ENCODE assay signal across 29 mouse cellular contexts in genomic region chr9:70491176-70491575, GRCm38 (mm10). TPM values are rescaled to one million over a fixed set of nuclear protein-coding genes. Genes with fewer than 3 reads are reported as not detected.
DNase-seq lines count a peak whose midpoint lies in the region; ATAC-seq and TF ChIP-seq lines count a peak whose summit lies in the region.
"Had no signal": no experiment of that assay in that cellular context is flagged by ENCODE, and none has a peak within 500 bp of the region (broad histone marks: within the 10 kb centered on the region; RNA-seq: fewer than 3 reads in every experiment).

No protein-coding gene starts in this region.

- no peak overlapping the region for H3K4me3 ChIP-seq in heart, adult 2 months
- H3K4me3 ChIP-seq in brown adipose tissue, adult 24 weeks (ENCODE audit: insufficient read depth, low read depth, low read length), result no peak overlapping the region
- H3K4me3 ChIP-seq in forebrain, embryonic 13.5 days, result no peak overlapping the region
- no peak overlapping the region for H3K4me3 ChIP-seq in intestine, postnatal 0 days (ENCODE audit: low read depth, low read length)
- H3K4me3 ChIP-seq: embryonic facial prominence, embryonic 13.5 days; embryonic facial prominence, embryonic 15.5 days; erythroblast, embryonic 14.5 days; forebrain, embryonic 10.5 days; forebrain, embryonic 12.5 days; forebrain, embryonic 15.5 days had no signal

- peak; percentile 48 for DNase-seq in heart, adult 11 months
- no peak for DNase-seq in heart, adult 2 months
- DNase-seq in ES-CJ7 (ENCODE audit: low read depth, low spot score) (peak; percentile 56), R1 (ENCODE audit: low read depth, low spot score) (peak; percentile 66)
- DNase-seq in c-Kit-positive CD71-positive TER-119-positive erythroid progenitor cells, embryonic 14.5 days (ENCODE audit: low spot score), result no peak
- DNase-seq: adrenal gland, adult 2 months; adrenal gland, postnatal 10 days; adrenal gland, postnatal 25 days; B cell, adult 2 months; cerebellum, adult 11 months; cerebellum, adult 18-20 months; cerebellum, adult 8-10 months; cerebellum, adult 9-11 months; cerebellum, postnatal 14 days; cerebellum, postnatal 36 days; embryo, embryonic 11 days; forebrain, postnatal 0 days had no signal

- peaks cover 3% of the 10 kb centered on the region for H3K79me2 ChIP-seq in heart, adult 2 months (replicated peaks; ENCODE audit: control insufficient read depth, insufficient read depth, low read length)

- no peak overlapping the region for H3K4me2 ChIP-seq in forebrain, embryonic 13.5 days
- H3K4me2 ChIP-seq in intestine, postnatal 0 days (replicated peaks; ENCODE audit: low read depth), result no peak overlapping the region
- H3K4me2 ChIP-seq: embryonic facial prominence, embryonic 13.5 days; embryonic facial prominence, embryonic 15.5 days; forebrain, embryonic 12.5 days; forebrain, embryonic 15.5 days had no signal

- no peak for TF ChIP-seq CTCF in heart, adult 2 months (IDR thresholded peaks at IDR 0.05)
- no peak for TF ChIP-seq CTCF in intestine, postnatal 0 days (IDR thresholded peaks at IDR 0.05; ENCODE audit: low read depth)

- no peak overlapping the region for H3K27ac ChIP-seq in heart, adult 2 months
- H3K27ac ChIP-seq in brown adipose tissue, adult 24 weeks (replicated peaks; ENCODE audit: low read depth, low read length), result peak overlapping the region; percentile 31; the same call in 1 of the 2 replicates
- no peak overlapping the region for H3K27ac ChIP-seq in forebrain, embryonic 13.5 days
- no peak overlapping the region for H3K27ac ChIP-seq in intestine, postnatal 0 days (ENCODE audit: low read depth, low read length)
- H3K27ac ChIP-seq: embryonic facial prominence, embryonic 13.5 days; embryonic facial prominence, embryonic 15.5 days; forebrain, embryonic 10.5 days; forebrain, embryonic 12.5 days; forebrain, embryonic 15.5 days had no signal

- TF ChIP-seq POLR2A in heart, adult 2 months (IDR thresholded peaks at IDR 0.05; ENCODE audit: insufficient read depth, low read depth, low read length), result no peak

- intact Hi-C loops in heart, adult 2 months (cut with DNase I), result no loop called here

- no peaks in the 10 kb centered on the region for H3K9me3 ChIP-seq in forebrain, embryonic 13.5 days (replicated peaks)
- H3K9me3 ChIP-seq in intestine, postnatal 0 days (ENCODE audit: control insufficient read depth), result no peaks in the 10 kb centered on the region
- H3K9me3 ChIP-seq: embryonic facial prominence, embryonic 13.5 days; embryonic facial prominence, embryonic 15.5 days; forebrain, embryonic 10.5 days; forebrain, embryonic 12.5 days; forebrain, embryonic 15.5 days; G1E had no signal

- 61% methylated on average over 1 of the region's 1 CpGs for WGBS in heart, adult 2 months
- 93% methylated on average over 1 of the region's 1 CpGs for WGBS in forebrain, embryonic 13.5 days
- 81% methylated on average over 1 of the region's 1 CpGs for WGBS in intestine, postnatal 0 days

- ATAC-seq in forebrain, embryonic 13.5 days, result no peak
- ATAC-seq in intestine, postnatal 0 days, result no peak
- ATAC-seq: CD4-positive, CD25-positive, alpha-beta regulatory T cell, adult 4 months; forebrain, embryonic 15.5 days; forebrain, postnatal 0 days had no signal

- H3K4me1 ChIP-seq in heart, adult 2 months (ENCODE audit: control insufficient read depth, insufficient read depth, low read length), result no peaks in the 10 kb centered on the region; the same call in 1 of the 2 replicates
- peaks cover 4% of the 10 kb centered on the region; the same call in 1 of the 2 replicates for H3K4me1 ChIP-seq in brown adipose tissue, adult 24 weeks (ENCODE audit: control insufficient read depth, insufficient read depth, insufficient read length, low read length)
- H3K4me1 ChIP-seq in forebrain, embryonic 13.5 days, result no peaks in the 10 kb centered on the region
- H3K4me1 ChIP-seq in intestine, postnatal 0 days (replicated peaks; ENCODE audit: control insufficient read depth, insufficient read depth, low read length), result no peaks in the 10 kb centered on the region
- H3K4me1 ChIP-seq: embryonic facial prominence, embryonic 15.5 days; forebrain, embryonic 10.5 days; forebrain, embryonic 12.5 days; forebrain, embryonic 15.5 days had no signal

- no peak overlapping the region for H3K9ac ChIP-seq in heart, adult 2 months (ENCODE audit: low read depth, low read length)
- no peak overlapping the region for H3K9ac ChIP-seq in forebrain, embryonic 13.5 days
- no peak overlapping the region for H3K9ac ChIP-seq in intestine, postnatal 0 days (ENCODE audit: low read depth, low read length)
- H3K9ac ChIP-seq: embryonic facial prominence, embryonic 13.5 days; embryonic facial prominence, embryonic 15.5 days; forebrain, embryonic 12.5 days; forebrain, embryonic 15.5 days; forebrain, postnatal 0 days had no signal

- TF ChIP-seq EP300 in heart, adult 2 months (IDR thresholded peaks at IDR 0.05; ENCODE audit: insufficient read depth, low read depth, low read length), result no peak

- no peaks in the 10 kb centered on the region for H3K27me3 ChIP-seq in heart, adult 2 months (ENCODE audit: control insufficient read depth, insufficient read depth, low read length)
- no peaks in the 10 kb centered on the region for H3K27me3 ChIP-seq in forebrain, embryonic 13.5 days
- no peaks in the 10 kb centered on the region for H3K27me3 ChIP-seq in intestine, postnatal 0 days (replicated peaks; ENCODE audit: control insufficient read depth, insufficient read depth, low read length)
- H3K27me3 ChIP-seq: CH12.LX; embryonic facial prominence, embryonic 13.5 days; embryonic facial prominence, embryonic 15.5 days; forebrain, embryonic 12.5 days; forebrain, embryonic 15.5 days had no signal

- H3K36me3 ChIP-seq in heart, adult 2 months (ENCODE audit: control insufficient read depth, insufficient read depth, low read length), result peaks cover 27% of the 10 kb centered on the region
- peaks cover 18% of the 10 kb centered on the region for H3K36me3 ChIP-seq in forebrain, embryonic 13.5 days (ENCODE audit: poor library complexity, severe bottlenecking)
- H3K36me3 ChIP-seq in intestine, postnatal 0 days (ENCODE audit: control insufficient read depth, insufficient read depth), result peaks cover 16% of the 10 kb centered on the region

RNA-seq across cellular contexts. Expression of gene Rnf111, which starts 12.3 kb away (rescaled TPM):
- 10 to 100 TPM; 19.4 to 19.8 TPM for total RNA-seq in heart, adult 2 months (2021)
- 25.2 and 25.7 TPM in 2 replicates for polyA plus RNA-seq in heart, adult 2 months (2012; rRNA removed)
- polyA plus RNA-seq in brown adipose tissue, adult 24 weeks (2012; ENCODE audit: insufficient read depth, insufficient read length, missing spikeins), result 11.6 and 13.3 TPM in 2 replicates
- 35.1 and 35.7 TPM in 2 replicates for polyA plus RNA-seq in forebrain, embryonic 13.5 days (2015; fragmentation: Nextera tagmentation; extraction: Ambion mirVana)
- 13.1 and 14.9 TPM in 2 replicates for polyA plus RNA-seq in intestine, postnatal 0 days (2015; fragmentation: Nextera tagmentation; extraction: Ambion mirVana)

RNA-seq across cellular contexts. Expression of gene Sltm, which starts 51.4 kb away (rescaled TPM):
- total RNA-seq in heart, adult 2 months (2021), result 10 to 100 TPM; 20.9 to 21.9 TPM
- 6.4 and 8.9 TPM in 2 replicates for polyA plus RNA-seq in heart, adult 2 months (2012; rRNA removed)
- polyA plus RNA-seq in brown adipose tissue, adult 24 weeks (2012; ENCODE audit: insufficient read depth, insufficient read length, missing spikeins), result 16.5 and 19.0 TPM in 2 replicates
- polyA plus RNA-seq in forebrain, embryonic 13.5 days (2015; fragmentation: Nextera tagmentation; extraction: Ambion mirVana), result 72.7 and 73.5 TPM in 2 replicates
- 27.6 and 33.3 TPM in 2 replicates for polyA plus RNA-seq in intestine, postnatal 0 days (2015; fragmentation: Nextera tagmentation; extraction: Ambion mirVana)

Comparison
In these comparisons a context has a peak if more than half of its experiments do, and no peak if none do; other contexts are left out.
1. DNase-seq: peak in heart, adult 11 months (single experiment), ES-CJ7 (single experiment) and R1 (single experiment); none in heart, adult 2 months (0 of 2) and c-Kit-positive CD71-positive TER-119-positive erythroid progenitor cells, embryonic 14.5 days (single experiment).